Mouse (Mus musculus) hematopoietic multipotent progenitor cell, adult 10-12 weeks (in vitro differentiated cells): ENCODE measurements around the gene Hspa1b. TPM values are rescaled to one million over a fixed set of nuclear protein-coding genes. Genes with fewer than 3 reads are reported as not detected.

ENCODE experiments used
- polyA plus RNA-seq: library from polyadenylated mRNA; stranded (reverse); fragments of >175 nt; gene quantifications from 2 replicates; pipeline ENCODE4 v1.2.3, GENCODE M21; 2012; ENCODE audit warnings: low replicate concordance

The Hspa1b gene
- polyA plus RNA-seq = 3.0 and 6.4 TPM in 2 replicates

DNA sequence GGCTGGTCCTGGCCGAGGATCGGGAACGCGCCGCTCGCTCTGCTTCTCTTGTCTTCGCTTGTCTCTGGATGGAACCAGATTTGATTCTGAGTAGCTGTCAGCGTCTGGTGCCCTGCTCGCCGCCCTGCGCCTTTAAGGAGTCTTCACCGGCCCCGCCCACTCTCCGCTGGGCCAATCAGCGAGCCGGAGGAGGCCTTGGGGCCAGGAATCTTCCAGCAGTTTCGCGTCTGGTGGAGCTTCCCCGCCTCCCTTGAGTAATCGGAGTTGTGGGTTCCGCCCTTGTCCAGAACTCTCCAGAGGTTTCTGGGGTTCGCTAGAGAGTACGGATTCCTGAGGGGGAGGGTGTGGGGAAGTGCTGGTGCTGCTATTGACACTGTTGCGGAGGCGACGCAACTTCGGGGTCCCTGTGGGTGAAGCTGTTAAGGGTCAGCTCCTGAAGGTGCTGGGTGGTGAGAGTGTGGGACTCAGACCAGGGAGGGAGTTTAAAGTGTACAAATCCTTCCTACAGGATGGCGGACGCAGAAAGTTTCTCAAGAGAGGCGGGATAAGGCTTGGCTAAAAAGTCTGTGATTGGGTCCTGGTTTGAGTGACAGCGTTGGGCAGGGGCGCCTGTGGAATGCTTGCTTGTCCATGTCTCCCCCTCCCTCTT is at the start of gene Hspa1b:
Hspa1b (minus strand) TSS at position 109 of the 649 bp plus-strand sequence.

DNA sequence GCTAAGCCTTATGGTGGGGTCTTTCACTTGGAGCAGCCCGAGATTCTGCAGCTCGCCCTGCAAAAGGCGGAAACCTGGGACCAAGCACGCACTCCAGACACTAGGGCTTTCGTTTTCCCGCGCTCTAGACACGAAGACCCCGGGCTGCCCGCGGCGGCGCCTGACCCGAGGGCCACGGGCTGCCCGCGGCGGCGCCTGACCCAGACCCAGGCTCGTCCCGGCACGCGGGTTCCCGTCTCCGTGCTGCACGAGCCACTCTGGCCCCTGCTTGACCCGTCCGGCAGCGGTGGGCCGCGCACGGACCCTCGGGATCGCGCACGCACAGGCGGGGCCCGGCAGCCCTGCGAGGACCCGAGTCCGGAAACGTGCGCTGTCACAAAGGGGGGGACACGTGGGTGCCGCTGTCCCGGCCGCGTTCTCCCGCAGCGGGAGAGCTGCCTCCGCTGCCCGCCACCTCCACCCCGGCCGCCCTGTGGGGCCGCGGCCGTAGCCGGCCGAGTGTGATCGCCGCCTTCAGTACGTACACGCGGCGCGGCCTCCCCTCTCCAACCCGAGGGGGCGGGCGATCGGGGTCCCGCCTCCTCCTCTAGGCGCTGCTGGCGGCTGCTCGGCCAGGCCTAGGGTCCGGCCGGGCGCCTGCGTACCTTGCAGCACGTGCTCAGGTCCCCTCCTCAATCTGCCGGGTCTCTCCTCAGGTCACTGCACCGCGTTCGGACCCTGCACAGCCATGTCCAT is 41.8 kb upstream of the Hspa1b start, which contains the start of gene Vars:
Vars (plus strand) TSS at position 271 of the 735 bp plus-strand sequence.

DNA sequence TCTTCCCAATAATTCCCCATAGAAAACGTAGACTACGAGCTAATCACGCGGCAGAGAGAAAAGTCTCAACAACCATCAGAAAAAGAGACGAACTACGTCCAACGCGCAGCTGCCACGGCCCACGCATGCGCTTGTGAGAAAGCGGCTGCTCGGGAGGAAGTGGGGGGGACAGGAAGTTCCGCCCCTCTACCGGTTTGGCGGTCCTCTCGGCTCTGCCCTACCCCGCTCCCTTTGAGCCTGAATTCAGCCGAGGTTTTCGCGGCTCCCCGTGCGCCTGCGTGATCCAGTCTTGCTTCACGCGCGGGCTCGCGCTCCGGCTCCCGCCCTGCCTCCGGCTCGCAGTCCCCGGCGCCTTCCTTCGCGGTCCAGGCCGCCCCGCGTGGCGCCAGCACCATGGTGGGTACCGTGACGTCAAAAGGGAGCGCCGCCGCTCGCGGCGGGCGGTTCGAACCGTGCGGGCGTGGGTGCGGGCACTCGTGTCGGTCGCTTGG is 22.7 kb upstream of the Hspa1b start, which contains the start of gene Lsm2:
Lsm2 (plus strand) TSS at position 173 of the 491 bp plus-strand sequence.

DNA sequence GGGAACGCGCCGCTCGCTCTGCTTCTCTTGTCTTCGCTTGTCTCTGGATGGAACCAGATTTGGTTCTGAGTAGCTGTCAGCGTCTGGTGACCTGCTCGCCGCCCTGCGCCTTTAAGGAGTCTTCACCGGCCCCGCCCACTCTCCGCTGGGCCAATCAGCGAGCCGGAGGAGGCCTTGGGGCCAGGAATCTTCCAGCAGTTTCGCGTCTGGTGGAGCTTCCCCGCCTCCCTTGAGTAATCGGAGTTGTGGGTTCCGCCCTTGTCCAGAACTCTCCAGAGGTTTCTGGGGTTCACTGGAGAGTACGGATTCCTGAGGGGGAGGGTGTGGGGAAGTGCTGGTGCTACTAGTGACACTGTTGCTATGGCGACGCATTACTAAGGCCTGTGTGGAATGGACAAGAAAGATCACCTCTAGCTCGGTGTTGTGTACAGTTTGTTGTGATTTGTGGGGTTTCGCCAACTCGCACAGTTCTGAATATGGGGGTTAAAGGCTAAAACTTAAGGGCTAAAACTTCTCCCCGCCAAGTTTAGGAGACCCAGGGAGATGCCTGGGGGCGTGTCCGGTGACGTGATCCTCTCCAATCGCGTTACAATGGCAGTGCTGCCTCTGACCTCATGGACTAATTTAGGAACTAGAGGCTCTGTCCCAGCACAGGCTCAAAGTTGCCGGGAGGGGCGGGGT is 13.2 kb upstream of the Hspa1b start, which contains the start of the genes Hspa1a and Hspa1l:
Hspa1a (minus strand) TSS at position 88 of the 681 bp plus-strand sequence.
Hspa1l (plus strand) TSS at position 635 of the 681 bp plus-strand sequence.

DNA sequence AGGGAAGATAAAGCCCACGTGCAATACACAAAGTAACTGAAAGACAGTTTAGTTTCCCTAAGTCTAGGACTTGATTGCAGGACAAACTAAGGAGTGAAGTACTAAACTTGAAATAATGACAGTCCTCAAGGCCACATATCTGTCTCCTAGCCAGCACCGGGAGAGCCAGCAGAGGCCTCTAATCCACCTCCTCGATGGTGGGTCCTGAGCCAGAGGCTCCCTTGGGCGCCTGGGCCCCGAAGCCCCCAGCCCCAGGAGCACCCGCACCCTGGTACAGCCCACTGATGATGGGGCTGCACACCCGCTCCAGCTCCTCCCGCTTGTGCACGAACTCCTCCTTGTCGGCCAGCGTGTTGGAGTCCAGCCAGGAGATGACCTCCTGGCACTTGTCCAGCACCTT is 10.8 kb upstream of the Hspa1b start, which contains the start of gene Gm20481:
Gm20481 (plus strand) TSS at position 91 of the 400 bp plus-strand sequence.

DNA sequence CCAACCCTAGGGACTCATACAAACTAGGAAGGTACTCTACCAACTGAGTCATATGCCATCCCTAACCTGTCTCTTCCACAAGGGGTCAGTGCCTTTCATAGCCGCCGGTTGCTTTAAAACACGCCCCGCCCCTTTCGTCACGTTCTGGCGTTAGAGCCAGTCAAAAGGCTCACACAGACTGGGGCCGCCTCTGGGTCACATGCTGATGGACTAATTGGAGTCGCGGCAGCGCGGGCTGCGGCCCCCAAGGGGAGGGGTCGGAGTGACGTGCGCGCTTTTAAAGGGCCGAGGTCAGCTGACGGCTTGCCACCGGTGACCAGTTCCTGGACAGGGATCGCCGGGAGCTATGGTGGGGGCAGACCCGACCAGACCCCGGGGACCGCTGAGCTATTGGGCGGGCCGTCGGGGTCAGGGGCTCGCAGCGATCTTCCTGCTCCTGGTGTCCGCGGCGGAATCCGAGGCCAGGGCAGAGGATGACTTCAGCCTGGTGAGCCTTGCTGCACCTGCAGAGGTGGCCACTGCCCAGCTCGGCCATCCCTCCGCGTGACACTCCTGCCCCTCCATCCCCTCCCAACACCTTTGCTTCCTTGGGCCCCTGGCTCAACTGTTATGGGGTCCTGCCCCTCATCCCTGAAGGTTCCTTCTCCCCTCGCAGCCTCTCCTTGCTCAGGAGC is 27.8 kb downstream of the Hspa1b start, which contains the start of gene Neu1:
Neu1 (plus strand) TSS at position 193 of the 674 bp plus-strand sequence.

DNA sequence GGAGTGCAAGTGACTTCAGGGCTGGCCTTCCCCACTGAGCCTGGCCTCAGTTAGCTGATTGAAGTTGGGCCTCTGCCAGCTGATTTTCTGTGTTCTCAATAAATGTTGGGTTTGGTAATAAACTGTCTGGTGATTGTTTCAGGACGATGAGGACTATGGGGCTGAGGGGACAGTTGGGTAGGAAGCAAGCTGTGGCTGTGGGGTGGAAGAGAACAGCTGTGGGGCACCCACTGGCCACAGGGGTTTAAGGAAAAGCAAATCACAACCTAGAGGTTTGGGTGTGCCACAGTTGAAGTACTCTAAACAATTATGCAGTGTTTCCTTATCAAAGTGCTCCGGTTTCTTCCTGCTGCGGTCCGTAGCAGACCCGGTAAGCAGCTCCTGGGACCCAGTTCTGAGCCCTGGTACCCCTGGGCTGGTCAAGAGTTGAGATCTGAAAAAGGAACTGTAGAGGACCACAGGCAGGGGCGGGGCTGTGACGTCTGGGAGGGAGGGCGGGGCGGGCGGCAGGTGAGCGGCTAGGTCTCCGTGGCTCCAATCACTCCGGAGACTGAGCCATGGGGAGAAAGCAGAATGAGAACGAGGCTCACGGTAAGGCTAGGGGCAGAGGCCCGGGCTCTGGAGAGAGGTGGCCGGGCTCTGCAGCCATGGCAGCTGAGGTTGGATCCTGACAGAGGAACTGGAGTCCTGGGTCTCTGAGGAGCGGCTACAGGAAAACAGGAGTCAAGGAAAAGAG is 44.9 kb downstream of the Hspa1b start, which contains the start of gene Slc44a4:
Slc44a4 (plus strand) TSS at position 537 of the 736 bp plus-strand sequence.

Other genes starting within 250 kb of the Hspa1b start
- gene C4b, start 215.4 kb downstream of the Hspa1b start, polyA plus RNA-seq = 1.6 and 2.8 TPM in 2 replicates
- 0.26 and 0.85 TPM in 2 replicates for gene Cyp21a1, start 154.7 kb downstream of the Hspa1b start, polyA plus RNA-seq
- gene Stk19, start 122.3 kb downstream of the Hspa1b start, polyA plus RNA-seq = 35.1 and 41.2 TPM in 2 replicates
- gene Dxo, start 122.2 kb downstream of the Hspa1b start, polyA plus RNA-seq = 64.7 and 107 TPM in 2 replicates
- 73.9 and 94.6 TPM in 2 replicates for gene Skiv2l, start 109.0 kb downstream of the Hspa1b start, polyA plus RNA-seq
- gene Nelfe, start 108.8 kb downstream of the Hspa1b start, polyA plus RNA-seq = 110 and 113 TPM in 2 replicates
- 0.42 and 1.0 TPM in 2 replicates for gene Cfb, start 96.7 kb downstream of the Hspa1b start, polyA plus RNA-seq
- gene Zbtb12, start 79.8 kb downstream of the Hspa1b start, polyA plus RNA-seq = 12.3 and 13.4 TPM in 2 replicates
- gene Gm20547, start 77.2 kb downstream of the Hspa1b start, polyA plus RNA-seq = 0.10 TPM in 1 of 2 replicates, not detected in the other
- 1.6 and 6.5 TPM in 2 replicates for gene C2, start 61.0 kb downstream of the Hspa1b start, polyA plus RNA-seq
- gene Ehmt2, start 60.8 kb downstream of the Hspa1b start, polyA plus RNA-seq = 299 and 719 TPM in 2 replicates
- gene Slc44a4, start 44.8 kb downstream of the Hspa1b start, polyA plus RNA-seq = not detected in 2 replicates
- gene Neu1, start 28.0 kb downstream of the Hspa1b start, polyA plus RNA-seq = 46.6 and 61.8 TPM in 2 replicates
- not detected in 2 replicates for gene Gm20481, start 10.7 kb upstream of the Hspa1b start, polyA plus RNA-seq
- 0.68 and 2.2 TPM in 2 replicates for gene Hspa1a, start 12.9 kb upstream of the Hspa1b start, polyA plus RNA-seq
- not detected in 2 replicates for gene Hspa1l, start 13.5 kb upstream of the Hspa1b start, polyA plus RNA-seq
- gene Lsm2, start 22.6 kb upstream of the Hspa1b start, polyA plus RNA-seq = 51.7 and 75.3 TPM in 2 replicates
- gene Vars, start 41.7 kb upstream of the Hspa1b start, polyA plus RNA-seq = 768 and 1,214 TPM in 2 replicates
- 0.51 and 1.3 TPM in 2 replicates for gene Vwa7, start 57.3 kb upstream of the Hspa1b start, polyA plus RNA-seq
- gene Sapcd1, start 68.8 kb upstream of the Hspa1b start, polyA plus RNA-seq = 93.8 and 249 TPM in 2 replicates
- 54.6 and 127 TPM in 2 replicates for gene Msh5, start 87.5 kb upstream of the Hspa1b start, polyA plus RNA-seq
- gene Clic1, start 90.7 kb upstream of the Hspa1b start, polyA plus RNA-seq = 161 and 172 TPM in 2 replicates
- gene Ddah2, start 99.8 kb upstream of the Hspa1b start, polyA plus RNA-seq = 6.4 and 6.5 TPM in 2 replicates
- gene Ly6g6c, start 106.2 kb upstream of the Hspa1b start, polyA plus RNA-seq = 0.17 TPM in 1 of 2 replicates, not detected in the other
- 0.16 and 0.42 TPM in 2 replicates for gene Mpig6b, start 106.9 kb upstream of the Hspa1b start, polyA plus RNA-seq
- gene Ly6g6e, start 117.7 kb upstream of the Hspa1b start, polyA plus RNA-seq = not detected in 2 replicates
- not detected in 2 replicates for gene Ly6g6d, start 118.8 kb upstream of the Hspa1b start, polyA plus RNA-seq
- not detected in 2 replicates for gene Ly6g6f, start 126.4 kb upstream of the Hspa1b start, polyA plus RNA-seq
- 115 and 170 TPM in 2 replicates for gene Abhd16a, start 130.0 kb upstream of the Hspa1b start, polyA plus RNA-seq
- not detected in 2 replicates for gene Ly6g5c, start 149.0 kb upstream of the Hspa1b start, polyA plus RNA-seq
- gene Ly6g5b, start 156.2 kb upstream of the Hspa1b start, polyA plus RNA-seq = 0.24 and 0.66 TPM in 2 replicates
- 76.2 and 161 TPM in 2 replicates for gene Gpank1, start 162.2 kb upstream of the Hspa1b start, polyA plus RNA-seq
- 50.0 and 73.9 TPM in 2 replicates for gene Csnk2b, start 162.8 kb upstream of the Hspa1b start, polyA plus RNA-seq
- gene D17H6S53E, start 167.1 kb upstream of the Hspa1b start, polyA plus RNA-seq = 21.2 and 21.9 TPM in 2 replicates
- 0.18 and 0.28 TPM in 2 replicates for gene Apom, start 172.8 kb upstream of the Hspa1b start, polyA plus RNA-seq
- gene Bag6, start 175.9 kb upstream of the Hspa1b start, polyA plus RNA-seq = 414 and 841 TPM in 2 replicates
- gene Prrc2a, start 205.7 kb upstream of the Hspa1b start, polyA plus RNA-seq = 1,121 and 1,280 TPM in 2 replicates
- 7.8 and 19.1 TPM in 2 replicates for gene Aif1, start 216.8 kb upstream of the Hspa1b start, polyA plus RNA-seq
- gene Lst1, start 229.2 kb upstream of the Hspa1b start, polyA plus RNA-seq = 28.4 and 125 TPM in 2 replicates
- gene Ltb, start 235.2 kb upstream of the Hspa1b start, polyA plus RNA-seq = 883 and 1,534 TPM in 2 replicates
- gene Tnf, start 242.8 kb upstream of the Hspa1b start, polyA plus RNA-seq = 8.2 and 10.3 TPM in 2 replicates
- gene Lta, start 246.1 kb upstream of the Hspa1b start, polyA plus RNA-seq = 20.2 and 29.6 TPM in 2 replicates